Mouse (Mus musculus): Measurements from ENCODE around the gene Gm14781.
"Not testable (repeated sequence)": the region's sequence is repeated elsewhere in the genome, so short reads cannot be mapped to it uniquely, and the experiment has no call there.

Gm14781 gene

GRCm38 (mm10) chrX:91631894-91632293 is at the start of gene Gm14781:
TSS of gene Gm14781 (plus strand) at chrX:91632194.
- DNase-seq (ENCODE audit: low read depth in 1 of 2, low spot score in 2 of 2): not testable (repeated sequence)

GRCm38 (mm10) chrX:91654964-91655575 is 23.1 kb downstream of the Gm14781 start:
- DNase-seq (ENCODE audit: low read depth in 1 of 2, low spot score in 2 of 2): not testable (repeated sequence)
